Mouse (Mus musculus) layer of hippocampus, postnatal 14 days (tissue): ENCODE results near the gene Nfic. TPM values are rescaled to one million over a fixed set of nuclear protein-coding genes. Genes with fewer than 3 reads are reported as not detected.

ENCODE experiments used
- DNase-seq, 2 experiments: peaks; one replicate each; pipeline ENCODE4 v3.0.0; 2021 to 2022; ENCODE audit warnings: low spot score in 2 of 2, mixed read lengths in 1 of 2
- total RNA-seq, 2 experiments: library from RNA; stranded (reverse); gene quantifications; 2 replicates each; pipeline ENCODE4 v1.2.3; 2021

The Nfic gene
- total RNA-seq, 2 experiments from 2014 or later: 66.7 to 70.9 TPM

DNA sequence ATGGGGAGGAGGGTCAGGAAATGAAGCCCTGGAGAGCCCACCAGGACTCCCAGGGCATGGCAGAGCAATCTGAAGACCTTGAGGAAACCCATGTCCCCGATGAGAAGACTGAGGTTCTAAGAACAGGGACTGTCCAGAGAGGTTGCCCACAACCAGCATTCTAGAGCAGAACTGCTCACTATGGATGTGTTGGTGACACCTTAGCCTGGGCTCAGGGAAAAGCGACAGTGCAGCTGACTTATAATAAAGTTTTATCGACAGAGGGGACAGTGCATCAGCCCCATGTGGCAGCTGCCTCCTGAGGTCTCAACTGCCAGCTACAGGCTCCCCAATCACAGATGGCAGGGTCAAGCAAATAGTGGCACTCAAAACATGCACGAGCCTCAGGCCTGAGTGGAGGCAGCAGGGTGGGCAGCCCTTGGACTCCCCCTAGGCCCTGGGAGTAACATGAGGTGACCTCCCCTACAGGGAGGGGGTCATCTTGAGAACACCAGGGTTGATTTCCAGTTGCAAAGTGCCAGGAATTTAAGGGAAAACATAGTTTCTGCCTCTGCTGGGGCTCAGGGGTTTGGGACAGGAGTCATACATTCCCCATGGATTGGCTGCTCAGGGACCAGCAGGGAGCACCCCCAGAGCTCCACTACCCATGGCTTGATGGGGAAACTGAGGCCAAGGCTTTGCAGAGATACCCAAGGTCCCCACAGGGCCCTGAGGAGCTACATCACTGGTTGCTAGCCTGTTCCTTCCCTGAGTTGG, 34.2 kb downstream of the Nfic start:
- no peak for DNase-seq

- peak in 1 of 2 experiments; percentile 5 for DNase-seq
These were observed 35.2 kb downstream of the Nfic start for GRCm38 (mm10) chr10:81420191-81420767.

DNA sequence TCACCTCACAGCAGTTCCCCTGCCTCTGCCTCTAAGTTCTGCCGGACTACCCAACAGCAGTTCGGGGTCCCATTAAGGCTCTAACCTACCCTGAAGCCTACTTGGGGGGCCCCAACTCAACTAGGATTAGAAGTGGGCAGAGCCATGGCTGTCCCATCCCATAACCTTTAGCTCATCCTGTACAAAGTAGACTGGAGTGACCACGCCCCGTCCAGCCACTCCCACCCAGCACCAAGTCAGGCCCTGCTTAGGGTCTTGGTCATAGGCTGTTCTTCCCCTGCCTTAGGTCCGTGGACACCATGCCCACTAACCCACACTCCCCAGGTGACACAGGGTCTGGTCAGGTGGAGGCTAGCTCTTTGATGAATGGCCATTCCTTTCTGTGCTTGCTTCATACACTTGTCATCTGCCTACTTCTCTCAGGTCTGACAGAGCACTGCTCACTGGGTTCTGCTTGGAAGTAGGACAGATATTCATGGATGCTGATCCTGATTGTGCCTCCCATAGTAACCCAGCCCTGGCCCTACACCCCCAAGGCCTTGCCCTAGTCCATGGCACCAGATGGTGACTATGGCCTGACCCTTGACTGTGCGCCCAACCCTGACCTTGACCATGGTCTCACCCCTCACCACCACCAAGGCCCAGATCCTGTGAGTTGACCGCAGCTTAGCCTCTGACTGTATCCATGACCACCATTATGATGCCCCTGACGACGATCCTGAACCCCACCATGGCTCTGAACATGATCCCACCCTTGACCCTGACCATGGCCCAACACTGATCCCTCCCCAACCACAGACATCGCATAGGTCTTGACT, 36.1 kb downstream of the Nfic start:
- no peak for DNase-seq

GRCm38 (mm10) chr10:81418216-81419070, 37.0 kb downstream of the Nfic start:
- no peak for DNase-seq

GRCm38 (mm10) chr10:81417227-81418215, 37.9 kb downstream of the Nfic start:
- no peak for DNase-seq

DNA sequence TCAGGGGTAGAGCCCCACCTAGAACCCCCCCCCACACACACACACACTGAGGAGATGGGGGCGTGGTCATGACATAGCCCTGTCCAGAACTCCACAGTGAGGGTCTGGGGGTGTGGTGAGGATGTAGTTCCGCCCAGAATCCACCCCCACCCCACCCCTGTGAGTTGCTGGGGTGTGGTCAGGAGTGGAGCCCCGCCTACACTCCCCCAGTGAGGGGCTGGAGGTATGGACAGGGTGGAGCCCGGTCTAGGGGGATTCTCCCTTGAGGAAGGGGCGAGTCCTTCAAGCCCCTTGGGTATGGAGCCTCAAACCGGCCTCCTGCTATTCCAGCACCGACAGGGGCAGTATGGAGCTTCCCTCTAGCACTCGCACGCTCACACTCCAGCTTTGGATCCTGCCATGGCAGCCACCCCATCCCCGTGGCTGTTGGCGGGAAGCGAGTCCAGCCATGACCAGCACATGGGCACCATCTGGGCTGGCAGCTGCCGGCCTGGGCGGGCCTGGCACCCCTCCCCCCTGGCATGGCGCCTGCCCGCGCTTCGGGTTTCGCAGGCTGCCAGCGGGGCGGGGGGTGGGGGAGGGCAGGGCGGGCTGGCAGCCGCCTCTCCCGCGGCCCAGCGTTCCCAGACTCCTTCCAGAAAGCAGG, 38.7 kb downstream of the Nfic start:
- peak; percentile 86 to 90 for DNase-seq

GRCm38 (mm10) chr10:81415549-81416310, 39.7 kb downstream of the Nfic start:
- no peak for DNase-seq

- no peak for DNase-seq
These were observed 40.3 kb downstream of the Nfic start for GRCm38 (mm10) chr10:81415146-81415545.

GRCm38 (mm10) chr10:81414682-81415081, 40.8 kb downstream of the Nfic start:
- DNase-seq: no peak

GRCm38 (mm10) chr10:81413310-81414261, 41.8 kb downstream of the Nfic start:
- DNase-seq: peak; percentile 75 to 79

- no peak for DNase-seq
These were observed 42.7 kb downstream of the Nfic start for GRCm38 (mm10) chr10:81412586-81413309.

GRCm38 (mm10) chr10:81411471-81412400, 43.7 kb downstream of the Nfic start:
- peak in 1 of 2 experiments; percentile 70 for DNase-seq

DNA sequence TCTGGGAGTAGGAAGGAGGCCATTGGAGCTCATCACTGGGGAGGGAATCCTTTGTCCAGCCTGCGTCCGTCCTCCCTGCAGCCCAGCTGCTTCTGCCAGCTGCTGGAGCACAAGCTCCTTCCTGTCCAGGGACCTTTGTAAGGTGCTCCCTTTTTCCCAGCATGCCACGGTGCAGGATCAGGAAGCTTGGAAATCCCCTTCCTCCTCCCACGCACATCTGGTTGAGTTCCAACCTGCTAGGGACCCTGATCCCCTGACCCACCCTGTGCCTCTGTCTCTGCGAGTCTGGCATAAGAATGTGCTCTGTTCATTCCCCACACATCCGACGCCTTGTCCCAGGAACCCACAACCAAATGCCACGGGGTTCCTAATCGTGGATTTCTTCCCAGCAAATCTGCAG, 44.5 kb downstream of the Nfic start:
- DNase-seq: no peak

GRCm38 (mm10) chr10:81410350-81410749, 45.1 kb downstream of the Nfic start:
- DNase-seq: no peak

GRCm38 (mm10) chr10:81409330-81409729, 46.1 kb downstream of the Nfic start:
- no peak for DNase-seq
